Mouse (Mus musculus) liver, adult 2 months (tissue): Measurements from ENCODE around the gene Pigs. TPM values are rescaled to one million over a fixed set of nuclear protein-coding genes. Genes with fewer than 3 reads are reported as not detected.
A peak's percentile ranks its signal among the peaks of the same experiment; 100 is the strongest.

Experiments used
- DNase-seq: peaks from one replicate; pipeline ENCODE4 v3.0.0-alpha.2; 2011; ENCODE audit warnings: low read depth, low spot score; ENCODE audit errors: extremely low read depth
- H3K27ac ChIP-seq: fragments of 200-500 bp; replicated peaks from 2 replicates; pipeline ENCODE4 v1.5.1; 2012; ENCODE audit warnings: low read depth, mild to moderate bottlenecking, control low read depth, inconsistent platforms, low read length; ENCODE audit not compliant: insufficient read depth
- H3K27me3 ChIP-seq: fragments of 200-500 bp; 2 replicates; pipeline ENCODE4 v1.6.1; 2012; ENCODE audit warnings: mild to moderate bottlenecking, moderate library complexity, low read length, inconsistent platforms; ENCODE audit not compliant: control insufficient read depth, insufficient read depth
- H3K36me3 ChIP-seq: fragments of 200-500 bp; 2 replicates; pipeline ENCODE4 v1.6.1; 2012; ENCODE audit warnings: low read length, inconsistent platforms; ENCODE audit not compliant: control insufficient read depth, insufficient read depth
- H3K4me1 ChIP-seq: fragments of 200-500 bp; 2 replicates; pipeline ENCODE4 v1.6.1; 2011; ENCODE audit warnings: low read length; ENCODE audit not compliant: control insufficient read depth, insufficient read depth
- H3K4me3 ChIP-seq: fragments of 200-500 bp; 2 replicates; pipeline ENCODE4 v1.5.1; 2011; ENCODE audit warnings: low read depth, mild to moderate bottlenecking, control low read depth, low read length, moderate library complexity; ENCODE audit not compliant: insufficient read depth
- H3K79me2 ChIP-seq: fragments of 200-500 bp; 2 replicates; pipeline ENCODE4 v1.6.1; 2012; ENCODE audit warnings: inconsistent platforms, mild to moderate bottlenecking, low read length, moderate library complexity; ENCODE audit not compliant: control insufficient read depth, insufficient read depth
- H3K9ac ChIP-seq: fragments of 200-500 bp; 2 replicates; pipeline ENCODE4 v1.6.1; 2012; ENCODE audit warnings: low read depth, mild to moderate bottlenecking, control low read depth, inconsistent platforms, low read length
- CTCF ChIP-seq: fragments of 200-500 bp; IDR thresholded peaks from 2 replicates; pipeline ENCODE4 v1.5.1; 2011; ENCODE audit warnings: low read depth, low read length, control low read depth
- POLR2A ChIP-seq: fragments of 200-500 bp; IDR thresholded peaks from 2 replicates; pipeline ENCODE4 v1.6.1; 2011; ENCODE audit warnings: low read length, control low read depth; ENCODE audit not compliant: insufficient read depth; ENCODE audit errors: extremely low read depth
- WGBS: fragments of 180-500 bp; shearing (Covaris S2); methylation state at CpG from one replicate; pipeline ENCODE4 v1.1.7; 2018; 5-methylcytosine and 5-hydroxymethylcytosine counted together
- polyA plus RNA-seq: library from polyadenylated mRNA; depleted of rRNA; stranded (reverse); fragments of >200 nt; gene quantifications from 2 replicates; pipeline ENCODE4 v1.2.3, GENCODE M21; 2012
- total RNA-seq: library from RNA; depleted of rRNA; stranded (reverse); fragments of >200 nt; gene quantifications from 2 replicates; pipeline ENCODE4 v1.2.3, GENCODE M21; 2014

The Pigs gene
- total and polyA plus RNA-seq, 2 experiments: 6.6 to 35.5 TPM

- Histone ChIP-seq H3K79me2 (no peaks in the 10 kb centered on the region), H3K4me3 (no peak overlapping the region), H3K27ac (peak overlapping the region; percentile 35), H3K9ac (no peak overlapping the region), H3K4me1 (peaks cover 9% of the 10 kb centered on the region), H3K36me3 (peaks cover 12% of the 10 kb centered on the region), H3K27me3 (no peaks in the 10 kb centered on the region)
- peak; percentile 92 for DNase-seq
- WGBS: 16% methylated on average over 6 of the region's 6 CpGs
- TF ChIP-seq POLR2A (no peak), CTCF (no peak)
These were observed 33.6 kb upstream of the Pigs start for GRCm38 (mm10) chr11:78294585-78294984.

GRCm38 (mm10) chr11:78300917-78301316, 27.3 kb upstream of the Pigs start:
- Histone ChIP-seq H3K27ac (0 out of 2 replicates have a peak overlapping the region, but pooled peaks have one; percentile 5), H3K27me3 (no peaks in the 10 kb centered on the region), H3K4me1 (0 out of 2 replicates have a peak, but pooled peaks cover 3% of the 10 kb centered on the region), H3K9ac (peak overlapping the region; percentile 69), H3K36me3 (no peaks in the 10 kb centered on the region), H3K4me3 (peak overlapping the region; percentile 55), H3K79me2 (no peaks in the 10 kb centered on the region)
- DNase-seq: no peak
- TF ChIP-seq POLR2A (no peak), CTCF (no peak)
- 59% methylated on average over 7 of the region's 7 CpGs for WGBS

DNA sequence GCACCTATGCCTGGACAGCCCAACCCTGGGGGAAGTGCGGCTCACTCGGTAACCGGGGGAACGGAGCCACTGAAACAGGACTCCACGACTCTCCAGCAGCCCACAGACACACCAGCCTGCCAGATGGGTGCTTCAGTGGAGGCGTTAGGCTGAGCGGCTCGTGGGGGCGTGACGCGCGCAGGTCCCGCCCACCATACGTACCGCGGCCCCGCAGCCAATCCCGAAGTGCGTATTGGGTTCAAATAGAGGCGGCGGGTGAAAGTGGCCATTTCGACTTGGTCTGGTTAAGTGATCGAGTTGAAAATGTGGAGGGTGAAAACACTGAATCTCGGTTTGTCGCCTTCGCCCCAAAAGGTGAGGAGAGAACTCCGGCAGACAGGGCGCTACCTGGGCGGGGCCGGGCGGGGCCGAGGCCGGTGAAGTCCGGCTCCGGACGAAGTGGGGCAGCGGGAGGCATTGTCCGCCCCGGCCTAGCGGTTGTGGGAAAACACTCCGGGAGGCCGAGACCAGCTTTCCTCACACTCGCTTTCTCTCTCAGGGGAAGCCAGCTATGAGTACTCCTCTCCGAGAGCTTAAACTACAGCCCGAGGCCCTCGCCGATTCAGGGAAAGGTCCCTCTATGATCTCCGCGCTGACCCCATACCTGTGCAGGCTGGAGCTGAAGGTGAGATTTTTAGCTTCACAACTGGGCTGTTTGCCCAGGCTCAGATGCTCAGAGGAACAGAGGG, 26.7 kb upstream of the Pigs start, which contains the start of gene Spag5:
TSS of gene Spag5 (plus strand) at position 173 of the 728 bp plus-strand sequence.
- 1% methylated on average over 49 of the region's 49 CpGs for WGBS
- Histone ChIP-seq H3K27ac (0 out of 2 replicates have a peak within 1 kb of the TSS, but pooled peaks have one; percentile 5), H3K79me2 (no peaks in the 10 kb centered on the region), H3K4me3 (peak within 1 kb of the TSS; percentile 62), H3K27me3 (no peaks in the 10 kb centered on the region), H3K4me1 (0 out of 2 replicates have a peak, but pooled peaks cover 3% of the 10 kb centered on the region), H3K36me3 (no peaks in the 10 kb centered on the region), H3K9ac (peak within 1 kb of the TSS; percentile 69)
- peak; percentile 72 for DNase-seq
- TF ChIP-seq CTCF (no peak), POLR2A (no peak)

DNA sequence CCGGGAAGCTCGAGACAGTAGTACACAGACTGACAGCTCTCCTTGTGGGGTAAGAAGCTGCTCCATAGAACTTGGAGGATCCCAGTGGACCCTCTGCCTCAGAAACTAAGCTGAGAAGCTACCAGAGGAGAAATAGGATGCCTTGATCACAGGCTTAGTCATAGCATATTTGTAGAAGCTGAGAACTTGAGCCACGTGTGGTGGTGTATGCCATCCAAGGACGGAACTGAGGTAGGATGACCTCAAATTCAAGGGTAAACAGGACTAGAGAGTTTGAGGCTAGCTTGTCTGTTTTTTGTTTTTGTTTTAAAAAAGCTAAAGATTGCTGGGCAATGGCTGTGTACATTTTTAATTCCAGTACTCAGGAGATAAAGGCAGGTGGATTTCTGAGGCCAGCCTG, 22.9 kb upstream of the Pigs start:
- Histone ChIP-seq H3K79me2 (no peaks in the 10 kb centered on the region), H3K9ac (no peak overlapping the region), H3K36me3 (no peaks in the 10 kb centered on the region), H3K4me3 (no peak overlapping the region), H3K27me3 (no peaks in the 10 kb centered on the region), H3K27ac (no peak overlapping the region), H3K4me1 (peaks cover 8% of the 10 kb centered on the region)
- 95% methylated on average over 4 of the region's 4 CpGs for WGBS
- TF ChIP-seq POLR2A: no peak
- no peak for TF ChIP-seq CTCF
- DNase-seq: no peak

GRCm38 (mm10) chr11:78310861-78311511, 17.2 kb upstream of the Pigs start:
- Histone ChIP-seq H3K79me2 (no peaks in the 10 kb centered on the region), H3K9ac (no peak overlapping the region), H3K4me3 (no peak overlapping the region), H3K27ac (no peak overlapping the region), H3K4me1 (peaks cover 5% of the 10 kb centered on the region), H3K27me3 (no peaks in the 10 kb centered on the region), H3K36me3 (no peaks in the 10 kb centered on the region)
- TF ChIP-seq CTCF (no peak), POLR2A (no peak)
- no peak for DNase-seq
- 94% methylated on average over 8 of the region's 8 CpGs for WGBS

- no peak for TF ChIP-seq POLR2A
- TF ChIP-seq CTCF: no peak
- H3K9ac ChIP-seq: no peak overlapping the region
- H3K79me2 ChIP-seq: no peaks in the 10 kb centered on the region
- H3K27ac ChIP-seq: no peak overlapping the region
- no peaks in the 10 kb centered on the region for H3K36me3 ChIP-seq
- no peaks in the 10 kb centered on the region; the same call in 1 of the 2 replicates for H3K4me1 ChIP-seq
- H3K4me3 ChIP-seq: no peak overlapping the region
- no peaks in the 10 kb centered on the region for H3K27me3 ChIP-seq
- no peak for DNase-seq
- 99% methylated on average over 2 of the region's 2 CpGs for WGBS
These were observed 14.6 kb upstream of the Pigs start for GRCm38 (mm10) chr11:78313662-78314061.
